Mouse (Mus musculus) CD4-positive naive resting alpha-beta T cell, adult 76 days (primary cell): Measurements from ENCODE around the gene Acad12. TPM values are rescaled to one million over a fixed set of nuclear protein-coding genes. Genes with fewer than 3 reads are reported as not detected.

ENCODE experiments used
- total RNA-seq: library from RNA; stranded (reverse); gene quantifications from one replicate; pipeline ENCODE4 v1.2.4, GENCODE M21; 2023

Gene Acad12
- 5.2 TPM for total RNA-seq

DNA sequence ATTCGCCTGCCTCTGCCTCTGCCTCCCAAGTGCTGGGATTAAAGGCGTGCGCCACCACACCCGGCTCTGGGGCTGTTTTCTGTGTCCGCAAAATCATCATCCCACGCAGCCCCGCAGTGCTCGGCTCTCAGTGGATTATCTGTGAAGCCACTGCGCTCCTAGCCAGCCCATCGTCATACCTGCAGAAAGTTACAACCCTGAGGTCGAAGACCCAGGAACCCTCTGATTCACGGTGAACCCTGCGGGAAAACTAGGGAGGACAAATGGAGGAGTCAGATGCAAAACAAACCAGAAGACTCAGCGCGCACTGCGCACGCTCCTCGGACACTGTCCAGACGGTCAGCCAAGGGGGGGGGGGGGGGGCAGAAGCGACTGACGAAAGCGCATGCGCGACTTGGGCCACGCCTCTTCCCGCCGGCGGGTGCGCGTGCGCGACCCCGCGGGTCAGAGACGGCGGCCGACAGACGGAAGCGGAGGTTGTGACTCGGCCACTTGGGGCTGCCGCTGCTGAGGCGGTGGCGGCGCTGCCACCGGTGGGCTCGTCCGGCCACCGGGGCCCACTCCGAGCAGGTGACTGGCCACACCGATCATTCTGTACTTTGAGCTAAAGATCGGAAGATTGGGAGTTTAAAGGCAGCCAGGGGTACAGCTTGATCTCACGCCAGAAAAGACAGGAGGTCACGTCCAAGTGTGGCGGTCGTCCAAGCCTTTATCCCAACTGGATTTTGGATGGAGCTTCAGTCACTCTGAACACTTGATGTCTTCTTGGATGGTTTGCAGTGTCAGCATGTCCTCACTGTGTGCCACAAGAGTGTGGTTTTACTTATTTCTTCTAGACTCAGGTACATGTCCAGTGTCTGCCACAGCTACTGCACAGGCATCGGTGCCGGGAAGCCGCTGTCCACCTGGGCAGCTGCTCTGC, at the start of gene Acad12:
Gene Acad12 (minus strand): TSS at position 347 of the 922 bp plus-strand sequence.

DNA sequence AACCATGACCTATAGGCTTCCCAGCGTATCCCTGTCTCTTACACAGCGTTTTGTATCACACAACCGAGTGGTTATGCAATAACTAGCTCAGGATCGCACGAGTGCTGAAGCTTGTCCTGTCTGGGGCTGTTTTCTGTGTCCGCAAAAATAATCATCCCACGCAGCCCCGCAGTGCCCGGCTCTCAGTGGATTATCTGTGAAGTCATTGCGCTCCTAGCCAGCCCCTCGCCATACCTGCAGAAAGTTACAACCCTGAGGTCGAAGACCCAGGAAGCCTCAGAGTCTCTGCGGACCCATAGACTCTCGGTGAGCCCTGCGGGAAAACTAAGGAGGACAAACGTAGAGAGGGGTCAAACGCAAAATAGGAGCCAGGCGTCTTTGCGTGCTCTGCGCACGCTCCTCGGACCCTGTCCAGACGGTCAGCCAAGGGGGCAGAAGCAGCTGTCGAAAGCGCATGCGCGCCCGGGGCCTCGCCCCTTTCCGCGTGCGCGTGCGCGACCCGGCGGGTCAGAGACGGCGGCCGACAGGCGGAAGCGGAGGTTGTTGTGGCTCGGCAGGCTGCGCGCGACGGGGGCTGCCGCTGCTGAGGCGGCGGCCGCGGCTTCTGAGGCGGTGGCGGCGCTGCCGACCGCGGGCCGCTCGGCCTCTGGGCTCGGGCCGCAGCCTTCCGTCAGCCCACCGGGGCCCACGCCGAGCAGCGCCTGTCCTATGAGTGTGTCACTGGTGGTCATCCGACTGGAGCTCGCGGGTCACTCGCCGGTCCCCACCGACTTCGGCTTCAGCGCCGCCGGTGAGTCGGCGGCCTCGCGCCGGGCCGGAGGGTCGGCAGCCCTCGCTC, 41.5 kb upstream of the Acad12 start, which contains the start of the genes Acad10 and Brap:
Gene Acad10 (minus strand): TSS at position 456 of the 838 bp plus-strand sequence.
Gene Brap (plus strand): TSS at position 505 of the 838 bp plus-strand sequence.

DNA sequence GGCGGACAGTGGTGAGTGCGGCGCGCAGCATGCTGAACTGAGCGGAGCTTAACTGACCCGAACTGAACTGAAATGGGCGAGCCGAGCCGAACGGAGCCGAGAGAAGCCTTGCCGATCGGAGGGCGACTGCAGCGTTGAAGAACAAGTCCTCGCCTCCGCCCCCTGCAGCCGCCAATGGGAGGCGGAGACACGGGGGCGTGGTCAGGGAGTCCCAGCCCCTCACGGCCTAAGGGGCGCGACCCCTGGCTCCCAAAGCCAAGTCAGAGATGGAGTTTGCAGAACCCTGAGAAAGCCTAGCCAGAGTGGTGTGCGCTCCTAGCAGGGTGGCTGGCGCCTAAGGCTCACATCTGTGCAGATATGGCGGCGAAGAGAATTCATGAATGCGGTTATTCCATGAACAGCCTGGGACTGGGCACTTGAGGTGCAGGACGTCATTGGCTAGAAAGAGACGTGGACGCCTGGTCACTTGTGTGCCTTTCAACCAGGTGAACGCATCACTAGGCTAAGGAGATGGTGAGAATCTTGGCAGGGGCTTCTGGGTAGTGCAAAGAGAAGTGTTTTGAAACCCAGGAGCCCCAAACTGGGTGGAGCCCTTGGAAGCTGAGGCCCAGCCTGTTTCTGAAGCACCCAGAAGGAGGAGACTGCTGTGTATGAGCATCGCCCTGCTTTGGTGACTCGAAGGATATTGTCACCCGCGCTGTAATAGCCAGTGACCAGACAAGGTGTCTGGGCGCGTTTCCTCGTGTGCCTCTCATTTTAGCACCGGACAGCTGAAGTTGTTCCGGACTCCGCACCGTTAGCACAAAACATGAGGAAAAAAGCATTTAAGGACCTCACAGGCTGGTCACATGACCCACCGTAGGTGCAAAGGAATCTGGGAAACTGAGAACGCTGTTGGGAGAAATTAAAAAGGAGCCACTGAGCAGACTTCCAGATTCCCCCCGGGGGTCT, 25.0 kb downstream of the Acad12 start, which contains the start of gene Aldh2:
Gene Aldh2 (minus strand): TSS at position 374 of the 951 bp plus-strand sequence.

Other genes starting within 250 kb of the Acad12 start
- 53.2 TPM for gene Trafd1, start 233.3 kb downstream of the Acad12 start, total RNA-seq
- gene Naa25, start 221.0 kb downstream of the Acad12 start, total RNA-seq: 32.2 TPM
- 0.76 TPM for gene Tmem116, start 167.0 kb downstream of the Acad12 start, total RNA-seq
- 76.0 TPM for gene Erp29, start 166.4 kb downstream of the Acad12 start, total RNA-seq
- not detected for gene Adam1b, start 115.5 kb downstream of the Acad12 start, total RNA-seq
- 7.4 TPM for gene Adam1a, start 73.5 kb downstream of the Acad12 start, total RNA-seq
- 1.4 TPM for gene Gm42878, start 73.5 kb downstream of the Acad12 start, total RNA-seq
- 97.8 TPM for gene Mapkapk5, start 73.0 kb downstream of the Acad12 start, total RNA-seq
- 97.0 TPM for gene Aldh2, start 25.1 kb downstream of the Acad12 start, total RNA-seq
- gene Acad10, start 41.6 kb upstream of the Acad12 start, total RNA-seq: 10.1 TPM
- gene Brap, start 41.6 kb upstream of the Acad12 start, total RNA-seq: 127 TPM
- 79.9 TPM for gene Atxn2, start 92.4 kb upstream of the Acad12 start, total RNA-seq
- 38.3 TPM for gene Sh2b3, start 218.7 kb upstream of the Acad12 start, total RNA-seq
- 4.8 TPM for gene Pheta1, start 230.0 kb upstream of the Acad12 start, total RNA-seq